Mouse (Mus musculus) limb, embryonic 14.5 days (tissue): Measurements from ENCODE around the gene Rps21. TPM values are rescaled to one million over a fixed set of nuclear protein-coding genes. Genes with fewer than 3 reads are reported as not detected.

Experiments
- ATAC-seq: fragments of 200-750 bp; cut with Nextera tagmentation; 2 replicates; pipeline ENCODE4 v1.8.0; 2017; ENCODE audit warnings: low read depth, moderate number of reproducible peaks, moderate TSS enrichment; ENCODE audit not compliant: low FRiP score
- DNase-seq: peaks from one replicate; pipeline ENCODE4 v3.0.0-alpha.2; 2015; ENCODE audit warnings: low spot score
- H3K27ac ChIP-seq: fragments of 300-500 bp; sonication (generic); replicated peaks from 2 replicates; pipeline ENCODE4 v1.5.1; 2014; ENCODE audit warnings: low read depth, mild to moderate bottlenecking, low read length, moderate library complexity, mixed read lengths
- H3K27me3 ChIP-seq: fragments of 300-500 bp; sonication (generic); 2 replicates; pipeline ENCODE4 v1.6.1; 2014; ENCODE audit warnings: low read length, mixed read lengths; ENCODE audit not compliant: control insufficient read depth, insufficient read depth
- H3K36me3 ChIP-seq: fragments of 300-500 bp; sonication (generic); 2 replicates; pipeline ENCODE4 v1.6.1; 2014; ENCODE audit warnings: mild to moderate bottlenecking, low read length, moderate library complexity, mixed read lengths; ENCODE audit not compliant: control insufficient read depth, insufficient read depth
- H3K4me1 ChIP-seq: fragments of 300-500 bp; sonication (generic); 2 replicates; pipeline ENCODE4 v1.6.1; 2014; ENCODE audit warnings: antibody characterized with exemption, low read length, mixed read lengths; ENCODE audit not compliant: control insufficient read depth, insufficient read depth
- H3K4me2 ChIP-seq: fragments of 300-500 bp; sonication (generic); replicated peaks from 2 replicates; pipeline ENCODE4 v1.6.1; 2014; ENCODE audit warnings: low read depth, mild to moderate bottlenecking, low read length, moderate library complexity; ENCODE audit not compliant: severe bottlenecking
- H3K4me3 ChIP-seq: fragments of 300-500 bp; sonication (generic); replicated peaks from 2 replicates; pipeline ENCODE4 v1.5.1; 2014; ENCODE audit warnings: low read length
- H3K9ac ChIP-seq: fragments of 300-500 bp; sonication (generic); 2 replicates; pipeline ENCODE4 v1.6.1; 2014; ENCODE audit warnings: mild to moderate bottlenecking, low read depth, low read length, moderate library complexity; ENCODE audit not compliant: severe bottlenecking
- H3K9me3 ChIP-seq: fragments of 300-500 bp; sonication (generic); 2 replicates; pipeline ENCODE4 v1.6.1; 2016; ENCODE audit warnings: low read length; ENCODE audit not compliant: control insufficient read depth
- POLR2A ChIP-seq: fragments of 200-500 bp; IDR thresholded peaks from 2 replicates; pipeline ENCODE4 v1.8.0; 2012; ENCODE audit warnings: inconsistent platforms, mild to moderate bottlenecking, moderate library complexity, borderline replicate concordance; ENCODE audit not compliant: insufficient read depth, insufficient read length; ENCODE audit errors: extremely low read depth
- WGBS: fragments of 180-500 bp; shearing (Covaris S2); extraction: QIAGEN DNeasy Blood & Tissue Kit; methylation state at CpG from one replicate; pipeline ENCODE4 v1.1.7; 2014; 5-methylcytosine and 5-hydroxymethylcytosine counted together
- polyA plus RNA-seq, 2 experiments: library from polyadenylated mRNA; depleted of rRNA in 1 of 2; stranded (reverse) in 1 of 2; unstranded in 1 of 2; fragments of >200 nt; fragmentation: Nextera tagmentation in 1 of 2; extraction: Ambion mirVana in 1 of 2; gene quantifications; 2 replicates each; pipeline versions ENCODE4 v1.2.1 to v1.2.3; 2012 to 2014

The Rps21 gene
- polyA plus RNA-seq, 2 experiments = 729 to 4,219 TPM

DNA sequence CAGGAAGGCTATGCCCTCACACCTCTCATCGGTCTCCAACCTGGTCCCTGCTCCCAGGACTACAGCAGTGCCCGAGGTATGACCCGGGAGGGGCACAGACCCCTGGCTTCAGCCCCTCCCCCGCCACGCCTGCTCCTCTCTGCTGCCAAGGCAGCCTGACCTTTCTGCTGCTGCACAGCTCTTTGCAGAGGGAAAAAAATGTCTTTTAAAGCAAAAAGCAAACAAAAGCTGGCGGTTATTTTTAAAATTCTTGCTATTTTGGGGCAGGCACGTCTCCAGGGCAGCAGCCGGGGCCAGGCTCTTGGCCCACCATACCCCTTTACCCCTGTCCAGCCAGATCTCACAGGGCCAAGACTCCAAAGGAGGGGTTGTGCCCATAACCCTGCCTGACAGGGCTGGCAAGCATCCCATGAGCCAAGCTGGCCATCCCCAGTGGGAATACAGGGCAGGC, 42.1 kb upstream of the Rps21 start:
- Histone ChIP-seq H3K27me3 (no peaks in the 10 kb centered on the region), H3K4me3 (no peak overlapping the region), H3K9me3 (no peaks in the 10 kb centered on the region), H3K4me2 (no peak overlapping the region), H3K9ac (no peak overlapping the region), H3K27ac (no peak overlapping the region), H3K4me1 (no peaks in the 10 kb centered on the region), H3K36me3 (no peaks in the 10 kb centered on the region)
- ATAC-seq (no peak), DNase-seq (no peak)
- no peak for TF ChIP-seq POLR2A
- 71% methylated on average over 8 of the region's 8 CpGs for WGBS

DNA sequence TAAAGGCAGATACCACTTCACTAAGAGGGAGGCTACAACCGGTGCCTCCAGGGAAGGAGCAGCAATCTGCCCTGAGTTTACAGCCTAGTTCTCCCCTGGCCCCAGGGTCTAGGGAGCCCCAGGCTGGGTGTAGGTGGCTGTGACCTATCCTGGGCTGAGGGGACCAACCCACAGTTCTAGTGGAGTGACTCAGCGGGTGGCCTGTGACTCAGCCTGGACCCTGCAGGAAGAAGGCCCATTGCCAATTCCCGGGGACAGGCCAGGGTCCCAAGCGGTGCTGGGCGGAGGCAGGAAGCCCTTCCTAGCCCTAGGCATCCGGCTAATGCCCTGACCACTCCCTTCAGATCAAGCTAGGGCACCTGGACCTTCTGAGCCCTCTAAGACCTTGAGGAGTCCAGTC, 41.2 kb upstream of the Rps21 start:
- DNase-seq = no peak
- no peak overlapping the region for H3K4me2 ChIP-seq
- H3K4me3 ChIP-seq = no peak overlapping the region
- no peaks in the 10 kb centered on the region for H3K9me3 ChIP-seq
- H3K4me1 ChIP-seq = no peaks in the 10 kb centered on the region
- no peak for TF ChIP-seq POLR2A
- no peak overlapping the region for H3K27ac ChIP-seq
- ATAC-seq = no peak
- H3K9ac ChIP-seq = no peak overlapping the region
- H3K36me3 ChIP-seq = no peaks in the 10 kb centered on the region
- no peaks in the 10 kb centered on the region for H3K27me3 ChIP-seq
- WGBS = 52% methylated on average over 6 of the region's 6 CpGs

GRCm38 (mm10) chr2:180216921-180217320, 40.3 kb upstream of the Rps21 start:
- no peak overlapping the region for H3K4me2 ChIP-seq
- no peak overlapping the region for H3K27ac ChIP-seq
- WGBS = 47% methylated on average over 5 of the region's 5 CpGs
- no peak overlapping the region for H3K4me3 ChIP-seq
- H3K36me3 ChIP-seq = no peaks in the 10 kb centered on the region
- ATAC-seq = no peak
- no peak overlapping the region for H3K9ac ChIP-seq
- no peaks in the 10 kb centered on the region for H3K27me3 ChIP-seq
- H3K4me1 ChIP-seq = no peaks in the 10 kb centered on the region
- H3K9me3 ChIP-seq = no peaks in the 10 kb centered on the region
- no peak for TF ChIP-seq POLR2A
- DNase-seq = no peak

GRCm38 (mm10) chr2:180217587-180217986, 39.6 kb upstream of the Rps21 start:
- Histone ChIP-seq H3K4me2 (no peak overlapping the region), H3K36me3 (no peaks in the 10 kb centered on the region), H3K27me3 (no peaks in the 10 kb centered on the region), H3K4me3 (no peak overlapping the region), H3K9ac (no peak overlapping the region), H3K9me3 (no peaks in the 10 kb centered on the region), H3K27ac (no peak overlapping the region), H3K4me1 (no peaks in the 10 kb centered on the region)
- DNase-seq (no peak), ATAC-seq (no peak)
- WGBS = 89% methylated on average over 8 of the region's 8 CpGs
- TF ChIP-seq POLR2A = no peak

DNA sequence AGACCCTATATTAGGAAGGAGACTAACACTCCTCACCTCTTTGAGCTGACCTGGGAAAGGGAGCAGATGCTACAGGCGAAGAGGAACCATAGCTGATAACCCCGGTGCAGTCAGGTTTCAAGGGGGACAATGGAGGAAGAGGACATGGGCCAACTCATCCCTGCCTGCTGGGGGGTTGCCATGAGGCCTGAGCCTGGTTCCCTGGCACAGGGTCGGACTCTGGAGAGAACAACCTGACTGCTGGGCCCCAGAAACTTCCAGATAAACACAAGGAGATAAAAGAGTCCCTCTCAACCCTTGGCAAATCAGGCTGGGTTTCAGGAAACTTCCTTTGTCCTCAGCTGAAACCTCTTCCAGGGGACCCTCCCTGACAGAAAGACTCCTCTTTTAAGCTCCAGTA, 38.9 kb upstream of the Rps21 start:
- no peaks in the 10 kb centered on the region for H3K36me3 ChIP-seq
- no peak for TF ChIP-seq POLR2A
- ATAC-seq (no peak), DNase-seq (no peak)
- H3K4me1 ChIP-seq = no peaks in the 10 kb centered on the region
- H3K9me3 ChIP-seq = no peaks in the 10 kb centered on the region
- no peak overlapping the region for H3K4me3 ChIP-seq
- no peak overlapping the region for H3K9ac ChIP-seq
- WGBS = 82% methylated on average over 3 of the region's 3 CpGs
- no peaks in the 10 kb centered on the region for H3K27me3 ChIP-seq
- H3K27ac ChIP-seq = no peak overlapping the region
- no peak overlapping the region for H3K4me2 ChIP-seq

- WGBS = 25% methylated on average over 5 of the region's 5 CpGs
- DNase-seq = no peak
- Histone ChIP-seq H3K4me1 (no peaks in the 10 kb centered on the region), H3K27me3 (no peaks in the 10 kb centered on the region), H3K36me3 (no peaks in the 10 kb centered on the region), H3K27ac (no peak overlapping the region), H3K9ac (no peak overlapping the region), H3K4me2 (no peak overlapping the region), H3K4me3 (no peak overlapping the region), H3K9me3 (no peaks in the 10 kb centered on the region)
- no peak for ATAC-seq
- TF ChIP-seq POLR2A = no peak
These were observed 38.5 kb upstream of the Rps21 start for GRCm38 (mm10) chr2:180218677-180219076.
